Mouse (Mus musculus) ES-E14 (cell line): ENCODE measurements around the gene C530008M17Rik.

Experiments
- CHD2 ChIP-seq: IDR thresholded peaks from 2 replicates; pipeline ENCODE4 v1.6.1; 2014; ENCODE audit warnings: mild to moderate bottlenecking, low read depth, low read length, inconsistent platforms
- HCFC1 ChIP-seq: IDR thresholded peaks from 2 replicates; pipeline ENCODE4 v1.6.1; 2012; ENCODE audit warnings: low read length, inconsistent platforms, borderline replicate concordance; ENCODE audit not compliant: insufficient read depth

DNA sequence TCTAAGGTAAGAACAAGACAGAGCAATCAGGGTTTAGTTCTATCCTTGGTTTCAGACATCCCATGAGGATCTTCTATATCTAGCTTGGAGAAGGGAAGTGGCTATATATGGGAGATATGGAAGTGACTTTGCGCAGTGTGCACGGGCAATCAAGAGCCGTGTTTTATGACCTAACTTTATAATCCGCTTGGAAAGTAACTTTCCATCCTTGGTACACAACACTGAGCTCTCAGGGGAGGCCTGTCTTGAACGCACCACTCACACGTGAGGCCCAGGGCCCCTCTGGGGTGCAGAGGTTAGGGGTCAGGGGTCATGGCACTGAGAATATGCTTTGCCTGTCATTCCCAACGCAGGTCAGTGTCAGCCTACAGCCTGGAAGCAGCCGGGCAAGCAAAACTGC is 210.5 kb downstream of the C530008M17Rik start:
- TF ChIP-seq HCFC1 (no peak), CHD2 (no peak)
